Mouse (Mus musculus): ENCODE results near the gene Rpusd4. TPM values are rescaled to one million over a fixed set of nuclear protein-coding genes. Genes with fewer than 3 reads are reported as not detected.

Gene Rpusd4
- polyA plus RNA-seq, 1 experiment: 15.5 TPM

DNA sequence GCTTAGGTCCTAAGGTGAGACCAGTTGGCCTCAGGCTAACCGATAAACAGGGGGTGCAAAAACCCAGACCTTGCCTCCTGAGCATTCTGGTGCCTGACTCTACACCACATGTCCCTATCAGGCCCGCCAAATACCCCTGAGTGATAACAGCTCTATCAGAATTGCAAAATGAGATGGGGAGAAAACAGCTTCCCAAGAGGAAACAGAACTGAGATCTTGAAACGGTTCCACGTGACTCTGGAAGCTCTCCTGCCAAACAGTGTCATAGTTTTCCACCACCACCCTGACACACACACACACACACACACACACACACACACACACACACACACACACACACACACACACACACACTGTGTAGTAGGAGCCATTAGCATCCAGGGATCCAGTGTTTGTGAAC is 23.3 kb downstream of the Rpusd4 start:
- Histone ChIP-seq H3K27ac (ENCODE audit: control insufficient read depth, insufficient read depth, low read depth, low read length, poor library complexity) (no peak overlapping the region), H3K4me3 (replicated peaks; ENCODE audit: control insufficient read depth, low read depth, low read length) (no peak overlapping the region), H3K4me1 (ENCODE audit: control insufficient read depth, insufficient read depth, low read length) (no peaks in the 10 kb centered on the region; the same call in 1 of the 2 replicates)
- TF ChIP-seq CTCF (IDR thresholded peaks at IDR 0.05; ENCODE audit: control insufficient read depth, insufficient read depth, low read length) (no peak), POLR2A (IDR thresholded peaks at IDR 0.05; ENCODE audit: borderline replicate concordance, control insufficient read depth, low read depth, low read length) (no peak)
- 55% methylated on average over 4 of the region's 4 CpGs for WGBS

DNA sequence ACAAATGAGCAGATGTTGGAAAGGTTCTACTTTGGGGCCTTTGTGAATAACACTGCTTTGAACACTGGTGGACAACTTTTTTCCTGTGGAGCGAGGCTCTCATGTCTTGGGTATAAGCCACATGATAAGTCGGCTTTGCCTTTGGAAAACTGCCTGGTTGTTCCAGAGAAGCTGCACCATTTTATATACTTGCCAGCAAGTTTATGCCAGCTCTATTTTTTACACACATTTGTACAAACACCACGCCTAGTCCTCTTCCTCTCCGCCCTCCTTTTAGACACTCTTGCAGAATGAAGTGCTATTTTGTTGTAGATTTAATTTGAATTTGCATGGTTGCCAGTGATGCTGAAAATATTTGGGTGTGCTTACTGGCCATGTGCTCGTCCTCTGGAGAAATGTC is 25.8 kb downstream of the Rpusd4 start:
- Histone ChIP-seq H3K4me3 (replicated peaks; ENCODE audit: control insufficient read depth, low read depth, low read length) (no peak overlapping the region), H3K4me1 (ENCODE audit: control insufficient read depth, insufficient read depth, low read length) (no peaks in the 10 kb centered on the region; the same call in 1 of the 2 replicates), H3K27ac (ENCODE audit: control insufficient read depth, insufficient read depth, low read depth, low read length, poor library complexity) (no peak overlapping the region)
- TF ChIP-seq CTCF (IDR thresholded peaks at IDR 0.05; ENCODE audit: control insufficient read depth, insufficient read depth, low read length) (no peak), POLR2A (IDR thresholded peaks at IDR 0.05; ENCODE audit: borderline replicate concordance, control insufficient read depth, low read depth, low read length) (no peak)
- 65% methylated on average over 5 of the region's 5 CpGs for WGBS

DNA sequence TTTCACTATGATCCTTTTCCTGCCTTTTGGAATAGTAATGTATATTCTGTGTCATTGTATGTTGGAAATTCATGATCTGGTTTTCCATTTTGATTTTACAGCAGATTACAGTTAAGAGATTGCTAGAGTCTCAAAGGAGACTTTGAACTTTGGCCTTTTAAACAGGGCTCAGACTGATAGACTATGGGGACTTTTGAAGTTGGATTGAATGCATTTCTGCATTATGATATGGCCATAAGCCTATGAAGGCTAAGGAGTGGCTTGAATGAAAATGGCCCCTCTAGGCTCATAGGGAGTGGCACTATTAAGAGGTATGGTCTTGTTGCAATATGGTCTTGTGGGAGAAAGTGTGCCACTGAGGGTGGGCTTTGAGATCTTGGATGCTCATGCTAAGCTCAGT is 30.1 kb downstream of the Rpusd4 start:
- H3K4me3 ChIP-seq (replicated peaks; ENCODE audit: control insufficient read depth, low read depth, low read length): no peak overlapping the region
- no peaks in the 10 kb centered on the region for H3K4me1 ChIP-seq (ENCODE audit: control insufficient read depth, insufficient read depth, low read length)
- no peak overlapping the region for H3K27ac ChIP-seq (ENCODE audit: control insufficient read depth, insufficient read depth, low read depth, low read length, poor library complexity)
- TF ChIP-seq CTCF (IDR thresholded peaks at IDR 0.05; ENCODE audit: control insufficient read depth, insufficient read depth, low read length) (no peak), POLR2A (IDR thresholded peaks at IDR 0.05; ENCODE audit: borderline replicate concordance, control insufficient read depth, low read depth, low read length) (no peak)

DNA sequence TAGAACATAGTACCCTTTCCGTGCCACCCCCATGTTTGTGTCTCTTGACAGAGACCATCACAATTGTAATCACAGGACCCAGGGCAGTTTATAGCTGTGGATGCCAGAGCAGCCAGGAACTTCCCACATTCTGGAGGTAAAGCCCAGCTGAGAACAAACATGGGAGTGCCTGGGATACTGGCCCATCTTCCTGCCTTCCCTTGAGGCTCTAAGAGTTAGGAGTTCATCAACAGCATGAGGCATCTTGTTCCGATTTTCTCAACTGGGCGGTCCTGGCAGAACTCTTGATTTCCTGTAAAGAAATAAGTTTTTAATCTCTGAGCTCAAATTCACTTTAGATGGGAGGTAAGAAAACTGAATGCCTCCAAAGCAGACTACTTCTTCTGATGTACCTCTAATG is 34.5 kb downstream of the Rpusd4 start:
- Histone ChIP-seq H3K27ac (ENCODE audit: control insufficient read depth, insufficient read depth, low read depth, low read length, poor library complexity) (no peak overlapping the region), H3K4me1 (ENCODE audit: control insufficient read depth, insufficient read depth, low read length) (no peaks in the 10 kb centered on the region), H3K4me3 (replicated peaks; ENCODE audit: control insufficient read depth, low read depth, low read length) (no peak overlapping the region)
- 88% methylated on average over 3 of the region's 3 CpGs for WGBS
- no peak for TF ChIP-seq POLR2A (IDR thresholded peaks at IDR 0.05; ENCODE audit: borderline replicate concordance, control insufficient read depth, low read depth, low read length)
- TF ChIP-seq CTCF (IDR thresholded peaks at IDR 0.05; ENCODE audit: control insufficient read depth, insufficient read depth, low read length): no peak

DNA sequence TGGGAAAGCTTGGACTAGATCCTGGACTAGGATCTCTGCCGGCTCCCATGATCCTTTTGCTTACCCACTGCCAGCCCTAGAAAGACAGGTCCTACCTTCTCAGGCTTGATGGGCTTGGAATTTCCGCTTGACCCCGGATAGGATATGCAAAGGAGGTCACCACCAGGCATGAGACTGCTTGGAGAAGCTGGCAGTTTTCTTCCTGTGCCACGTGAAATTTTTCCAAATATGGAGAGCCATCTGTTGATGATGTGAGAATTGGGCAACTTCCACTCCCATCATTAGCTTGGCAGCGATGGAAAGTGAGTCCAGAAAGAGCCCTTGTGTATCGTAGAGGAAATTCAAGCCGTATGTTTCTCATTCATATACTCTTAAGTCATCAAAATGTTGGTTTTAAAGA is 39.8 kb downstream of the Rpusd4 start:
- Histone ChIP-seq H3K4me3 (replicated peaks; ENCODE audit: control insufficient read depth, low read depth, low read length) (no peak overlapping the region), H3K4me1 (ENCODE audit: control insufficient read depth, insufficient read depth, low read length) (no peaks in the 10 kb centered on the region), H3K27ac (ENCODE audit: control insufficient read depth, insufficient read depth, low read depth, low read length, poor library complexity) (no peak overlapping the region)
- WGBS: 75% methylated on average over 7 of the region's 7 CpGs
- TF ChIP-seq CTCF (IDR thresholded peaks at IDR 0.05; ENCODE audit: control insufficient read depth, insufficient read depth, low read length) (no peak), POLR2A (IDR thresholded peaks at IDR 0.05; ENCODE audit: borderline replicate concordance, control insufficient read depth, low read depth, low read length) (no peak)

DNA sequence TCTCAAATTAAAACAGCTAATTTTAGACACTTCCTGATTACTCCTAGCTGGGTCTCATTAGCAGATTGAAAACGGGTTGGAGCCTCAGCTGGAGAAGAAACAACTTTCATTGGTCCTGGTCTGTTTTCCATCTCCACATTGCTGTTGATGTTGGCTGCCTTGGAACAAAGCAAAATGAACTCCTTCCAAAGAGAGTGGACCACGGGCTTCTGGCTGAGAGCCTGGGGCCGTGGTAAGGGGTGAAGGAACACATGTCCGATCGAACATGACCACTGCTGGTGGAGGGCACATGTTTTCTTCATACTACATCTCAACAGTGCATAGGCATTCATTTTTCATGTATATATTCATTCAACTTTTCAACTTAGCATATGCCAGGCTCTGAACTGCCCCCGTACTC is 42.7 kb downstream of the Rpusd4 start:
- no peak overlapping the region for H3K27ac ChIP-seq (ENCODE audit: control insufficient read depth, insufficient read depth, low read depth, low read length, poor library complexity)
- WGBS: 69% methylated on average over 6 of the region's 6 CpGs
- TF ChIP-seq POLR2A (IDR thresholded peaks at IDR 0.05; ENCODE audit: borderline replicate concordance, control insufficient read depth, low read depth, low read length): no peak
- TF ChIP-seq CTCF (IDR thresholded peaks at IDR 0.05; ENCODE audit: control insufficient read depth, insufficient read depth, low read length): no peak
- H3K4me1 ChIP-seq (ENCODE audit: control insufficient read depth, insufficient read depth, low read length): no peaks in the 10 kb centered on the region; the same call in 1 of the 2 replicates
- H3K4me3 ChIP-seq (replicated peaks; ENCODE audit: control insufficient read depth, low read depth, low read length): no peak overlapping the region

DNA sequence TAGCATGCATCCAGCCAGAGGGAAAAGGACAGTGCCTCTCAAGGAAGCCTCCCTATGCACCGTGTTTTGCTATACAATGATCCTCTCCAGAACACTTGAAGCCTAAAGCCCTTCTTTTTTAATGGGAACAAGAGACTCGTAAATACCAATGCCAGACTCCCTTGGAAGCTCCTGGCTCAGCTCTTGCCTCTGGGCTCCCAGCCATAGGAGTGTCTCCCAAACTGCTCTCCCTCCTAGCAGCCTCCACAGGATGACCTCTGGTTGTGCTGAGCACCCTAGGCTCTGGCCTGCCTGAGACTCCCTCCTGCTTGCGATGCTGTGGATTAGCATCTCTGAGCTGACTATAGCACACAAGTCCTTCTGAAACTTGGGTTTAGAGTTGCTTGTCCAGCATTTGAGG is 44.9 kb downstream of the Rpusd4 start:
- no peak overlapping the region for H3K27ac ChIP-seq (ENCODE audit: control insufficient read depth, insufficient read depth, low read depth, low read length, poor library complexity)
- H3K4me3 ChIP-seq (replicated peaks; ENCODE audit: control insufficient read depth, low read depth, low read length): no peak overlapping the region
- H3K4me1 ChIP-seq (ENCODE audit: control insufficient read depth, insufficient read depth, low read length): no peaks in the 10 kb centered on the region; the same call in 1 of the 2 replicates
- whole genome bisulfite sequencing: 64% methylated on average over 3 of the region's 3 CpGs
- TF ChIP-seq POLR2A (IDR thresholded peaks at IDR 0.05; ENCODE audit: borderline replicate concordance, control insufficient read depth, low read depth, low read length) (no peak), CTCF (IDR thresholded peaks at IDR 0.05; ENCODE audit: control insufficient read depth, insufficient read depth, low read length) (no peak)

DNA sequence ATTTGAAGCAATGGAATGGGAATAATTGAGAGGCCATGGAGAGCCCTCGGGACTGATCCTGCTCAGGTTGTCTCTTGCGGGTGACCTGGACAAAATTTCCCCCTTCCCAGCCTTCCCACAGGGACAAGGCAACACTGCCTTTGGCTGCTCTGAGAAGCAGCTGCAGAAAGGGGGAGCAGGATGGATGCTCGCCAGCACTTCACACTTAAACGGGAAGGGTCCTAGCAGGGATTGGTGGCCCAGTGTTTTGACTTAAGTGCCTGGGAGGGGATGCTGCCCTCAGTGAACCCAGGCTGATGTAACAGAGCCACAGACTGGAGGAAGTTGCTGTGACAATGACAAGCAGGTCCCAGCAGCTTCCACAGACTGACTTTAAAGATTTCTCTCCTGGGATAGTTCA is 45.9 kb downstream of the Rpusd4 start:
- TF ChIP-seq POLR2A (IDR thresholded peaks at IDR 0.05; ENCODE audit: borderline replicate concordance, control insufficient read depth, low read depth, low read length): no peak
- no peak for TF ChIP-seq CTCF (IDR thresholded peaks at IDR 0.05; ENCODE audit: control insufficient read depth, insufficient read depth, low read length)
- 55% methylated on average over 4 of the region's 4 CpGs for WGBS
- no peaks in the 10 kb centered on the region; the same call in 1 of the 2 replicates for H3K4me1 ChIP-seq (ENCODE audit: control insufficient read depth, insufficient read depth, low read length)
- no peak overlapping the region for H3K4me3 ChIP-seq (replicated peaks; ENCODE audit: control insufficient read depth, low read depth, low read length)
- H3K27ac ChIP-seq (ENCODE audit: control insufficient read depth, insufficient read depth, low read depth, low read length, poor library complexity): no peak overlapping the region

DNA sequence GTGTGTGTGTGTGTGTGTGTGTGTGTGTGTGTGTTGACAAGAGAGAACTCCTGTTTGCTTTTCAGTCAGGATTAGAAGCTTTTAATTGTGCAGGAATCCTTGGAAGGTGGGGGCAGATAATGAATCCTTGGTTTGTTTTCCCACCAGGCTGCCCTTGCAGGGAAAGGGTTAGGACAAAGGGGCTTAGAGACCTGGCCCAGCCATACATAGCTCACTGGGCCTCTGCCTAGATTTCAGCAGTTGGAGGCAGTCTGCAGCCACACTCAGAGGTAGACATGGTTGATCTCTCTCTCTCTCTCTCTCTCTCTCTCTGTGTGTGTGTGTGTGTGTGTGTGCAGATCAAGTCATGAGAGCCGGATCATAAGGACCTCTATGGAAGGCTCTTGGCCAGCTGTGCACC is 46.6 kb downstream of the Rpusd4 start:
- Histone ChIP-seq H3K4me1 (ENCODE audit: control insufficient read depth, insufficient read depth, low read length) (no peaks in the 10 kb centered on the region; the same call in 1 of the 2 replicates), H3K4me3 (replicated peaks; ENCODE audit: control insufficient read depth, low read depth, low read length) (no peak overlapping the region), H3K27ac (ENCODE audit: control insufficient read depth, insufficient read depth, low read depth, low read length, poor library complexity) (no peak overlapping the region)
- 75% methylated on average over 1 of the region's 1 CpGs for WGBS
- TF ChIP-seq CTCF (IDR thresholded peaks at IDR 0.05; ENCODE audit: control insufficient read depth, insufficient read depth, low read length) (no peak), POLR2A (IDR thresholded peaks at IDR 0.05; ENCODE audit: borderline replicate concordance, control insufficient read depth, low read depth, low read length) (no peak)

All from bone marrow, adult 2 months (tissue).